8 mouse cellular contexts compared by ENCODE assay signal in genomic region chr16:57606444-57607227, GRCm38 (mm10). TPM values are rescaled to one million over a fixed set of nuclear protein-coding genes. Genes with fewer than 3 reads are reported as not detected.
DNase-seq lines count a peak whose midpoint lies in the region; ATAC-seq and TF ChIP-seq lines count a peak whose summit lies in the region.

Gene Cmss1, minus strand, starts transcription at chr16:57606864.

- peaks cover 12% of the 10 kb centered on the region for H3K27me3 ChIP-seq in CH12.LX (replicated peaks)
- no peaks in the 10 kb centered on the region for H3K27me3 ChIP-seq in forebrain, embryonic 11.5 days (ENCODE audit: control insufficient read depth, insufficient read depth, low read length)
- no peaks in the 10 kb centered on the region for H3K27me3 ChIP-seq in heart, postnatal 0 days (ENCODE audit: control insufficient read depth, insufficient read depth, low read length)
- H3K27me3 ChIP-seq in liver, embryonic 16.5 days (ENCODE audit: control insufficient read depth, insufficient read depth, low read depth, low read length): no peaks in the 10 kb centered on the region
- H3K27me3 ChIP-seq in neural tube, embryonic 13.5 days: no peaks in the 10 kb centered on the region
- H3K27me3 ChIP-seq in testis, adult 2 months (ENCODE audit: control insufficient read depth, insufficient read depth, low read length): no peaks in the 10 kb centered on the region

- H3K9ac ChIP-seq in CH12.LX (ENCODE audit: insufficient read depth, low read depth): peak within 1 kb of the TSS; percentile 82
- H3K9ac ChIP-seq in forebrain, embryonic 11.5 days (ENCODE audit: low read length): peak within 1 kb of the TSS; percentile 72
- peak within 1 kb of the TSS; percentile 57 for H3K9ac ChIP-seq in heart, postnatal 0 days (replicated peaks; ENCODE audit: low read depth, low read length)
- H3K9ac ChIP-seq in liver, embryonic 16.5 days (ENCODE audit: low read depth, low read length): peak within 1 kb of the TSS; percentile 67
- peak within 1 kb of the TSS; percentile 77 for H3K9ac ChIP-seq in neural tube, embryonic 13.5 days

- peak within 1 kb of the TSS; percentile 95 for H3K4me2 ChIP-seq in CH12.LX (ENCODE audit: insufficient read depth, low read depth, poor library complexity, severe bottlenecking)
- H3K4me2 ChIP-seq in forebrain, embryonic 11.5 days (ENCODE audit: low read depth, low read length, severe bottlenecking): peak within 1 kb of the TSS; percentile 62
- H3K4me2 ChIP-seq in heart, postnatal 0 days (ENCODE audit: low read depth, low read length): peak within 1 kb of the TSS; percentile 89
- H3K4me2 ChIP-seq in liver, embryonic 16.5 days (ENCODE audit: low read depth, low read length): peak within 1 kb of the TSS; percentile 91
- H3K4me2 ChIP-seq in neural tube, embryonic 13.5 days: peak within 1 kb of the TSS; percentile 72

- DNase-seq in CH12.LX (ENCODE audit: extremely low read depth): peak; percentile 92
- peak; percentile 72 for DNase-seq in c-Kit-positive CD71-positive TER-119-negative erythroid progenitor cells, embryonic 14.5 days (ENCODE audit: low read depth)
- peak; percentile 95 for DNase-seq in forebrain, embryonic 11.5 days (ENCODE audit: low spot score)
- DNase-seq in heart, postnatal 0 days (ENCODE audit: low spot score): peak; percentile 73
- peak; percentile 91 to 93 for DNase-seq in kidney, postnatal 4 days

- no peak for TF ChIP-seq RAD21 in CH12.LX (IDR thresholded peaks at IDR 0.05; ENCODE audit: low read depth, low read length)

- H3K4me3 ChIP-seq in CH12.LX (replicated peaks in 1 of 3; ENCODE audit: low read depth in 2 of 3, low read length in 2 of 3, poor library complexity in 1 of 3): peak within 1 kb of the TSS; percentile 98 to 100 (median 99)
- H3K4me3 ChIP-seq in forebrain, embryonic 11.5 days (ENCODE audit: low read depth, low read length): peak within 1 kb of the TSS; percentile 80
- H3K4me3 ChIP-seq in heart, postnatal 0 days (ENCODE audit: low read depth, low read length): peak within 1 kb of the TSS; percentile 85
- H3K4me3 ChIP-seq in liver, embryonic 16.5 days (ENCODE audit: low read depth, low read length): peak within 1 kb of the TSS; percentile 85
- peak within 1 kb of the TSS; percentile 94 for H3K4me3 ChIP-seq in neural tube, embryonic 13.5 days
- H3K4me3 ChIP-seq in testis, adult 2 months (ENCODE audit: control insufficient read depth, low read depth, low read length): peak within 1 kb of the TSS; percentile 87

- H3K4me1 ChIP-seq in CH12.LX (ENCODE audit: control insufficient read depth in 1 of 2, insufficient read depth in 2 of 2): peaks cover 8 to 29% of the 10 kb centered on the region in 2 experiments
- no peaks in the 10 kb centered on the region; the same call in 1 of the 2 replicates for H3K4me1 ChIP-seq in forebrain, embryonic 11.5 days (replicated peaks; ENCODE audit: control insufficient read depth, insufficient read depth, low read length)
- H3K4me1 ChIP-seq in heart, postnatal 0 days (ENCODE audit: control insufficient read depth, insufficient read depth): peaks cover 7% of the 10 kb centered on the region; the same call in 1 of the 2 replicates
- peaks cover 9% of the 10 kb centered on the region for H3K4me1 ChIP-seq in liver, embryonic 16.5 days (ENCODE audit: control insufficient read depth, low read depth, low read length)
- peaks cover 14% of the 10 kb centered on the region for H3K4me1 ChIP-seq in neural tube, embryonic 13.5 days (replicated peaks)
- peaks cover 2% of the 10 kb centered on the region; the same call in 1 of the 2 replicates for H3K4me1 ChIP-seq in testis, adult 2 months (ENCODE audit: control insufficient read depth, insufficient read depth, low read length)

- no peak for TF ChIP-seq CTCF in CH12.LX (conservative IDR thresholded peaks at IDR 0.05 in 1 of 2, IDR thresholded peaks at IDR 0.05 in 1 of 2; ENCODE audit: low read depth in 2 of 2, low read length in 2 of 2)
- no peak for TF ChIP-seq CTCF in heart, postnatal 0 days (IDR thresholded peaks at IDR 0.05; ENCODE audit: low read depth)
- TF ChIP-seq CTCF in testis, adult 2 months (IDR thresholded peaks at IDR 0.05; ENCODE audit: control insufficient read depth, insufficient read depth, insufficient replicate concordance, low read depth, low read length): no peak

- in situ Hi-C loops in CH12.LX (cut with MboI; ENCODE audit: low pct_ligation_motif_present, low pct_unique_long_range_greater_than_20kb, low sequenced_read_pairs): loop anchor here (5.0 to 25.0 kb wide), 3 partner anchors 359 to 1031 kb away; partner anchors contain the start of gene E330017A01Rik

- H3K9me3 ChIP-seq in CH12.LX (replicated peaks; ENCODE audit: low read length): peaks cover 9% of the 10 kb centered on the region
- H3K9me3 ChIP-seq in forebrain, embryonic 11.5 days (ENCODE audit: control insufficient read depth, low read length): no peaks in the 10 kb centered on the region
- H3K9me3 ChIP-seq in heart, postnatal 0 days (replicated peaks; ENCODE audit: control insufficient read depth, low read length): no peaks in the 10 kb centered on the region
- no peaks in the 10 kb centered on the region for H3K9me3 ChIP-seq in liver, embryonic 16.5 days (replicated peaks; ENCODE audit: control insufficient read depth, low read length)
- H3K9me3 ChIP-seq in neural tube, embryonic 13.5 days: no peaks in the 10 kb centered on the region

- TF ChIP-seq EP300 in CH12.LX (IDR thresholded peaks at IDR 0.05; ENCODE audit: low read length): no peak
- no peak for TF ChIP-seq EP300 in heart, postnatal 0 days (IDR thresholded peaks at IDR 0.05; ENCODE audit: low read depth)

- H3K36me3 ChIP-seq in CH12.LX (replicated peaks in 1 of 2; ENCODE audit: control insufficient read depth in 1 of 2, insufficient read depth in 1 of 2, low read length in 1 of 2): peaks cover 0 to 10% of the 10 kb centered on the region in 2 experiments
- H3K36me3 ChIP-seq in forebrain, embryonic 11.5 days (ENCODE audit: control insufficient read depth, insufficient read depth, low read length): no peaks in the 10 kb centered on the region
- H3K36me3 ChIP-seq in heart, postnatal 0 days (replicated peaks; ENCODE audit: control insufficient read depth, insufficient read depth, low read length): no peaks in the 10 kb centered on the region
- H3K36me3 ChIP-seq in liver, embryonic 16.5 days (ENCODE audit: control insufficient read depth, insufficient read depth): no peaks in the 10 kb centered on the region
- no peaks in the 10 kb centered on the region for H3K36me3 ChIP-seq in neural tube, embryonic 13.5 days
- H3K36me3 ChIP-seq in testis, adult 2 months (ENCODE audit: control insufficient read depth, insufficient read depth, low read length): no peaks in the 10 kb centered on the region

- TF ChIP-seq POLR2A in CH12.LX (IDR thresholded peaks at IDR 0.05; ENCODE audit: low read depth, low read length): peak; percentile 83
- peak; percentile 85 for TF ChIP-seq POLR2A in testis, adult 2 months (IDR thresholded peaks at IDR 0.05; ENCODE audit: control insufficient read depth, low read depth, low read length)

- under 1% methylated on average over 64 of the region's 64 CpGs for WGBS in forebrain, embryonic 11.5 days
- WGBS in heart, postnatal 0 days: under 1% methylated on average over 64 of the region's 64 CpGs
- under 1% methylated on average over 64 of the region's 64 CpGs for WGBS in liver, embryonic 16.5 days (ENCODE audit: insufficient replicate concordance)
- WGBS in neural tube, embryonic 13.5 days: under 1% methylated on average over 64 of the region's 64 CpGs

- H3K27ac ChIP-seq in CH12.LX (ENCODE audit: insufficient read depth, low read depth): 0 out of 2 replicates have a peak within 1 kb of the TSS, but pooled peaks have one; percentile 46
- no peak within 1 kb of the TSS for H3K27ac ChIP-seq in forebrain, embryonic 11.5 days (ENCODE audit: low read depth, low read length)
- peak within 1 kb of the TSS; percentile 54; the same call in 1 of the 2 replicates for H3K27ac ChIP-seq in heart, postnatal 0 days (ENCODE audit: low read depth)
- H3K27ac ChIP-seq in liver, embryonic 16.5 days (ENCODE audit: low read length): 0 out of 2 replicates have a peak within 1 kb of the TSS, but pooled peaks have one; percentile 53
- H3K27ac ChIP-seq in neural tube, embryonic 13.5 days (replicated peaks): peak within 1 kb of the TSS; percentile 64
- peak within 1 kb of the TSS; percentile 67 for H3K27ac ChIP-seq in testis, adult 2 months (ENCODE audit: control insufficient read depth, insufficient read depth, low read depth, low read length)

- peaks cover 10% of the 10 kb centered on the region for H3K79me2 ChIP-seq in CH12.LX (replicated peaks; ENCODE audit: control insufficient read depth, extremely low read depth, insufficient read depth, poor library complexity, severe bottlenecking)

- dilution Hi-C loops in CH12.LX (cut with MboI; ENCODE audit: extremely low pct_ligation_motif_present, extremely low pct_unique_long_range_greater_than_20kb, low sequenced_read_pairs): loop anchor here (25.0 kb wide), 1 partner anchor 369 kb away; the partner anchor contains the start of gene Tbc1d23

- ATAC-seq in forebrain, embryonic 11.5 days (replicated peaks; ENCODE audit: low FRiP score): peak; percentile 94
- peak; percentile 90 for ATAC-seq in heart, postnatal 0 days (ENCODE audit: insufficient read depth, low read depth)
- peak; percentile 90 for ATAC-seq in liver, embryonic 16.5 days (ENCODE audit: low read depth)
- ATAC-seq in neural tube, embryonic 13.5 days (ENCODE audit: low read depth): peak; percentile 94

TF ChIP-seq in CH12.LX, 34 proteins besides CTCF, POLR2A, EP300 and RAD21 (continues in another document):
- TF ChIP-seq ZMIZ1 (IDR thresholded peaks at IDR 0.05; ENCODE audit: low read depth, low read length) (no peak), JUN (IDR thresholded peaks at IDR 0.05; ENCODE audit: insufficient read depth, low read depth, low read length) (no peak), USF1 (IDR thresholded peaks at IDR 0.05; ENCODE audit: low read depth, low read length) (no peak; the same call in 1 of the 2 replicates), MAZ (IDR thresholded peaks at IDR 0.05; ENCODE audit: low read depth, low read length) (no peak), IRF4 (IDR thresholded peaks at IDR 0.05; ENCODE audit: low read depth, low read length) (peak; percentile 44), GABPA (IDR thresholded peaks at IDR 0.05; ENCODE audit: insufficient replicate concordance, low read depth, low read length) (no peak; the same call in 1 of the 2 replicates), ZKSCAN1 (IDR thresholded peaks at IDR 0.05; ENCODE audit: borderline replicate concordance, low read depth, low read length) (no peak)

RNA-seq across cellular contexts. Expression of gene Cmss1, which starts in this region (rescaled TPM):
- total RNA-seq in CH12.LX (2012; rRNA removed) (94.7 and 115 TPM in 2 replicates), CH12.LX (2014; rRNA removed) (107 and 121 TPM in 2 replicates)
- 103 and 120 TPM in 2 replicates for polyA plus RNA-seq in CH12.LX (2012; ENCODE audit: insufficient read length, low read depth)
- polyA plus RNA-seq in forebrain, embryonic 11.5 days (2014; fragmentation: Nextera tagmentation; extraction: Ambion mirVana): 52.5 and 53.7 TPM in 2 replicates
- total RNA-seq in heart, postnatal 0 days (2014; rRNA removed; ENCODE audit: low replicate concordance): 7.0 and 17.0 TPM in 2 replicates
- 50.3 and 56.6 TPM in 2 replicates for polyA plus RNA-seq in heart, postnatal 0 days (2015; fragmentation: Nextera tagmentation; extraction: Ambion mirVana)
- 18.6 and 19.1 TPM in 2 replicates for polyA plus RNA-seq in liver, embryonic 16.5 days (2015; fragmentation: Nextera tagmentation; extraction: Ambion mirVana)
- 34.0 and 37.8 TPM in 2 replicates for polyA plus RNA-seq in neural tube, embryonic 13.5 days (2015; fragmentation: Nextera tagmentation; extraction: Ambion mirVana)
- 43.0 and 45.3 TPM in 2 replicates for polyA plus RNA-seq in testis, adult 2 months (2012; rRNA removed)
